Mouse (Mus musculus): ENCODE results near the gene Kif27.

Gene Kif27

GRCm38 (mm10) chr13:58280528-58280927, 78.4 kb downstream of the Kif27 start:
- no peak for DNase-seq (ENCODE audit: low spot score in 2 of 2)

- DNase-seq (ENCODE audit: low spot score in 2 of 2), result no peak
These were observed 82.7 kb downstream of the Kif27 start for GRCm38 (mm10) chr13:58276256-58276655.

GRCm38 (mm10) chr13:58275599-58275998, 83.3 kb downstream of the Kif27 start, which contains the start of gene Gkap1:
Gkap1 (minus strand) TSS chr13:58275699.
- no peak for DNase-seq (ENCODE audit: low spot score in 2 of 2)

GRCm38 (mm10) chr13:58275076-58275475, 83.8 kb downstream of the Kif27 start:
- DNase-seq (ENCODE audit: low spot score in 2 of 2), result no peak

- peak; percentile 22 to 37 for DNase-seq (ENCODE audit: low spot score in 2 of 2)
These were observed 84.5 kb downstream of the Kif27 start for GRCm38 (mm10) chr13:58274259-58274991.

GRCm38 (mm10) chr13:58273411-58274258, 85.3 kb downstream of the Kif27 start:
- DNase-seq (ENCODE audit: low spot score in 2 of 2), result no peak

GRCm38 (mm10) chr13:58266864-58267263, 92.1 kb downstream of the Kif27 start:
- DNase-seq (ENCODE audit: low spot score in 2 of 2), result no peak

- DNase-seq (ENCODE audit: low spot score in 2 of 2), result no peak
These were observed 95.4 kb downstream of the Kif27 start for GRCm38 (mm10) chr13:58263546-58263945.

GRCm38 (mm10) chr13:58261674-58262073, 97.2 kb downstream of the Kif27 start:
- no peak for DNase-seq (ENCODE audit: low spot score in 2 of 2)

GRCm38 (mm10) chr13:58253268-58253667, 105.7 kb downstream of the Kif27 start:
- no peak for DNase-seq (ENCODE audit: low spot score in 2 of 2)

- DNase-seq (ENCODE audit: low spot score in 2 of 2), result no peak
These were observed 110.0 kb downstream of the Kif27 start for GRCm38 (mm10) chr13:58248957-58249356.
